Mouse (Mus musculus) midbrain, embryonic 16.5 days (tissue): Measurements from ENCODE around the gene Qtrt1. TPM values are rescaled to one million over a fixed set of nuclear protein-coding genes. Genes with fewer than 3 reads are reported as not detected.

Experiments used
- ATAC-seq: fragments of 200-750 bp; cut with Nextera tagmentation; 2 replicates; pipeline ENCODE4 v1.8.0; 2017; ENCODE audit warnings: moderate TSS enrichment
- H3K27ac ChIP-seq: fragments of 300-500 bp; sonication (generic); 2 replicates; pipeline ENCODE4 v1.5.1; 2014; ENCODE audit warnings: mild to moderate bottlenecking, low read length, mixed read lengths
- H3K27me3 ChIP-seq: fragments of 300-500 bp; sonication (generic); 2 replicates; pipeline ENCODE4 v1.6.1; 2014; ENCODE audit warnings: low read depth, low read length, mixed read lengths; ENCODE audit not compliant: control insufficient read depth, insufficient read depth
- H3K36me3 ChIP-seq: fragments of 300-500 bp; sonication (generic); 2 replicates; pipeline ENCODE4 v1.6.1; 2014; ENCODE audit warnings: mild to moderate bottlenecking, low read length, moderate library complexity, mixed read lengths; ENCODE audit not compliant: control insufficient read depth, insufficient read depth
- H3K4me1 ChIP-seq: fragments of 300-500 bp; sonication (generic); 2 replicates; pipeline ENCODE4 v1.6.1; 2014; ENCODE audit warnings: mild to moderate bottlenecking, low read length, mixed read lengths; ENCODE audit not compliant: control insufficient read depth, insufficient read depth
- H3K4me2 ChIP-seq: fragments of 300-500 bp; sonication (generic); 2 replicates; pipeline ENCODE4 v1.6.1; 2014; ENCODE audit warnings: mild to moderate bottlenecking, low read length, mixed read lengths
- H3K4me3 ChIP-seq: fragments of 300-500 bp; sonication (generic); 2 replicates; pipeline ENCODE4 v1.5.1; 2014; ENCODE audit warnings: low read depth, mild to moderate bottlenecking, low read length, moderate library complexity, mixed read lengths
- H3K9ac ChIP-seq: fragments of 300-500 bp; sonication (generic); 2 replicates; pipeline ENCODE4 v1.6.1; 2014; ENCODE audit warnings: low read depth, low read length, mixed read lengths
- H3K9me3 ChIP-seq: fragments of 300-500 bp; sonication (generic); replicated peaks from 2 replicates; pipeline ENCODE4 v1.6.1; 2014; ENCODE audit warnings: mild to moderate bottlenecking, low read length, mixed read lengths; ENCODE audit not compliant: control insufficient read depth, poor library complexity, severe bottlenecking
- WGBS: fragments of 180-500 bp; shearing (Covaris S2); extraction: QIAGEN DNeasy Blood & Tissue Kit; methylation state at CpG from one replicate; pipeline ENCODE4 v1.1.7; 2014; 5-methylcytosine and 5-hydroxymethylcytosine counted together
- polyA plus RNA-seq: library from polyadenylated mRNA; unstranded; fragments of >200 nt; fragmentation: Nextera tagmentation; extraction: Ambion mirVana; gene quantifications from 2 replicates; pipeline ENCODE4 v1.2.1, GENCODE M21; 2015

Qtrt1 gene
- 51.9 and 54.0 TPM in 2 replicates for polyA plus RNA-seq

DNA sequence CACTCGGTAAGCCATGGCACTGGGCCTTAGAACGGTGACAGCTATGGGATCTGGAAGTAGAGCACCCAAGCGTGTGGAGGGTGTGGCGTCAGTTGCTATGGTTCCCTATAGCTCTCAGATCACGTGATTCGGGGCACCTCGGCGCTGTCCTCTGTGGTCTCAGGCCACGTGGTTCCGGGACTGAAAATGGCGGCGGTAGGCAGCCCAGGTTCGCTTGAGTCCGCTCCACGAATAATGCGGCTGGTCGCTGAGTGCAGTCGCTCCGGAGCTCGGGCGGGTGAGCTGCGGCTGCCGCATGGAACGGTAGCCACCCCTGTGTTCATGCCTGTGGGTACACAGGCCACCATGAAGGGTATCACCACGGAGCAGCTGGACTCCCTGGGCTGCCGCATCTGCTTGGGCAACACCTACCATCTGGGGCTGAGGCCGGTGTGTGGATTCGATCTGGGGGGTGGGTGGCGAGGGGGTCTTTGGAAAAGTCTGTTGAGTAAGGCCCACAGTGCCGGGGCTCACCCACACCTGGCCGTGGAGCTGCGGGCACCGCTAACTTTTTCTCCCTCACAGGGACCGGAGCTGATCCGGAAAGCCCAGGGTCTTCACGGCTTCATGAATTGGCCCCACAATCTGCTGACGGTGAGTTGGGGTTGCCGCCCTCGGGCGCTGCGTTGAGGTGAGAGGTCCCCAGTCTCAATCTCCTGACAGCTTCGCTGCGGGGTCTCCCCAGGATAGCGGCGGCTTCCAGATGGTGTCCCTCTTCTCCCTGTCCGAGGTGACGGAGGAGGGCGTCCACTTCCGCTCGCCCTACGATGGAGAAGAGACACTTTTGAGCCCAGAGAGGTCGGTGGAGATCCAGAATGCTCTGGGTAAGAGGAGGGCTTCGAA lies at the start of gene Qtrt1:
Gene Qtrt1 (plus strand): TSS at position 169 of the 882 bp plus-strand sequence.
- Histone ChIP-seq H3K9me3 (no peaks in the 10 kb centered on the region), H3K36me3 (0 out of 2 replicates have a peak, but pooled peaks cover 4% of the 10 kb centered on the region), H3K27me3 (no peaks in the 10 kb centered on the region), H3K4me2 (peak within 1 kb of the TSS; percentile 91), H3K4me3 (peak within 1 kb of the TSS; percentile 73), H3K4me1 (peaks cover 12% of the 10 kb centered on the region), H3K27ac (peak within 1 kb of the TSS; percentile 82), H3K9ac (peak within 1 kb of the TSS; percentile 76)
- 2% methylated on average over 53 of the region's 53 CpGs for WGBS
- ATAC-seq = peak; percentile 96

DNA sequence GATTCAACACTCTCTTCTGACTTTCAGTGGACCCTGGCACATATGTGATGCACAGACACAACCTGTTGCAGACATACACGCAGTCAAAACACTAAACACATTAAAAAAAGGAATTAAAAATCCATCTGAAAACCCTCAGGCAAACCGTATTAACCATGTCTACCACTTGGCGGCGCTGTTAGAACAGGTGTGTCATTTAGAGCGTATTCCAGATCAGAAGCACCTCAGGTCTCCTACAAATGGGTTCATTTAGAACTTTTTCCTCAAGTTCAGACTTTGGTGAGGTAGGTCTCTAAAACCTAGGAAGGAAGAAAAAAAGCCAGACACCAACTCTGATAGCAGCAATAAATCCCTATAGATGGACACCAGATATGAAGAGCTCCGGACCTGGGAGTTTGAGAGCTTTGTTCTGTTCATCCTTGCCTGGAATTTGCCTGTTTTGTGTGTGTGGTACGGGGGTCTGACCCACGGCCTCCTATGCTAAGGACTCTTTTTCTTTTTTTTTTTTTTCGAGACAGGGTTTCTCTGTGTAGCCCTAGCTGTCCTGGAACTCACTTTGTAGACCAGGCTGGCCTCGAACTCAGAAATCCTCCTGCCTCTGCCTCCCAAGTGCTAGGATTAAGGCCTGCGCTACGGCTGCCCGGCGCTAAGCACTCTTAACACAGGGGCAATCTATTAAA lies 45.0 kb upstream of the Qtrt1 start:
- ATAC-seq = peak; percentile 23

DNA sequence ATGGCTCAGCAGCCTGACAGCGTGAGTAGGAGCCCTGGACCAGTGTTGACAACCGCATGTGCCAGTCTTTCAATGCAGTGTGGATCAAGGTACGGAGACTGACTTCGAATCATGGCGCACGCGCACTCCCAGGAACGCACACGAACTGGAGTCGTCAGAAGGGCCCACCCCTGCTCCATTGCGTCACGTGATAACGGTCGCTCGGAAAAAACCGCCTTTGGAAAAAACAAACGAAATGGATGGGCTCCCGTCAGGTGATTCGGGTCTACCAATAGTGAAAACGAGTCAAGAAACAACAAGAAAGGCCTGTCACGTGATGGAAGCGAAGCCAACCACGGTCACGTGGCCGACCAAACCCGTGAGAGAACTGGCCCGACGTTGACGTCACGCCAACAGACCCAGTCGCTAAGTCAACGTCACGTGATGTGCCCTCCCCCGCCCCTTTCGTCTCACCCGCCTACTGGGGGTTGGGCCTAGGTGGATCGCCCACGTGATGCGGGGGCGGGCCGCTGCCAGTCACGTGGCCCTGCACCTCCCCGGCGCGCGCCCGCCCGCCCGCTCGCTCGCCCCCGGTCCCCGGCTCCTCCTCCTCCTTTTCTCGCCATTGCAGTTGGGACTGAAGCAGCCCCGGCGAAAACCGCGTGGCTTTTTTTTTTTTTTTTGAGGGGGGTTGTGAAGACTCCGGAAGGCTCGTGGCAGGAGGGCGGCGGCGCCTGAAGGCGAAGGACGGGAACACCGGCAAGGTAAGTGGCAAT lies 44.1 kb upstream of the Qtrt1 start, which contains the start of gene Ilf3:
Gene Ilf3 (plus strand): TSS at position 515 of the 755 bp plus-strand sequence.
- peak within 1 kb of the TSS; percentile 90 for H3K9ac ChIP-seq
- H3K4me3 ChIP-seq = peak within 1 kb of the TSS; percentile 83
- H3K4me2 ChIP-seq = peak within 1 kb of the TSS; percentile 91
- H3K9me3 ChIP-seq = no peaks in the 10 kb centered on the region
- H3K27me3 ChIP-seq = no peaks in the 10 kb centered on the region
- H3K27ac ChIP-seq = peak within 1 kb of the TSS; percentile 94
- H3K36me3 ChIP-seq = no peaks in the 10 kb centered on the region
- H3K4me1 ChIP-seq = peaks cover 19% of the 10 kb centered on the region
- peak; percentile 93 for ATAC-seq
- WGBS = under 1% methylated on average over 58 of the region's 66 CpGs

More for the DNA sequence above, 45.0 kb upstream of the Qtrt1 start:
- H3K27ac ChIP-seq = peak overlapping the region; percentile 73
- WGBS = 35% methylated on average over 14 of the region's 14 CpGs
- H3K4me2 ChIP-seq = peak overlapping the region; percentile 53
- peaks cover 18% of the 10 kb centered on the region for H3K4me1 ChIP-seq
- peak overlapping the region; percentile 33 for H3K4me3 ChIP-seq
- H3K27me3 ChIP-seq = no peaks in the 10 kb centered on the region; the same call in 1 of the 2 replicates
- H3K36me3 ChIP-seq = no peaks in the 10 kb centered on the region
- peak overlapping the region; percentile 12; the same call in 1 of the 2 replicates for H3K9ac ChIP-seq
- H3K9me3 ChIP-seq = no peaks in the 10 kb centered on the region

DNA sequence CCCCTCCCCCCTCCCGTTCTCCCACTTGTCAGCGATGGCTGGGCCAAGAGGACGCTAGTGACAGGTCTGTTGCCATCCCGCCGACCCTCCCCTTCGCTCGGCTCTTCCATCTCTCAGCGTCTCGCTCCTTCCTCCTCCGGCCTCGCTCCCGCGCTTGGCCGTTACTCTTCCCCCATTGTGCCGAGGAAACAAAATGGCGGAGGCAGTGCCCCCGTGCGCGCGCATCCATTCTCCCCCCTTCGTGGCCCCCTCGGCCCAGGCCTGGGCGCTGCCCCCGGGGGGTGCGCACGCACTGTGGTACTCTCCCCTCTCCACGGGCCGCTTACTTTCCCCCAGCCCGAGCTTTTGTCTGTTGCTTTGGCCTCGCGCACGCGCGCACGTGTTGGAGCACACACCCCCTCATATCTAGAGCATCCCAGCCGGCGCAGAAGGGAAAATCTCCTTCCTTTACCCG lies 43.5 kb upstream of the Qtrt1 start:
- 1% methylated on average over 37 of the region's 38 CpGs for WGBS
- no peaks in the 10 kb centered on the region for H3K27me3 ChIP-seq
- peak; percentile 69 for ATAC-seq
- peak overlapping the region; percentile 90 for H3K9ac ChIP-seq
- peak overlapping the region; percentile 91 for H3K4me2 ChIP-seq
- H3K4me1 ChIP-seq = peaks cover 24% of the 10 kb centered on the region
- no peaks in the 10 kb centered on the region for H3K36me3 ChIP-seq
- H3K27ac ChIP-seq = peak overlapping the region; percentile 94
- no peaks in the 10 kb centered on the region for H3K9me3 ChIP-seq
- H3K4me3 ChIP-seq = peak overlapping the region; percentile 83

DNA sequence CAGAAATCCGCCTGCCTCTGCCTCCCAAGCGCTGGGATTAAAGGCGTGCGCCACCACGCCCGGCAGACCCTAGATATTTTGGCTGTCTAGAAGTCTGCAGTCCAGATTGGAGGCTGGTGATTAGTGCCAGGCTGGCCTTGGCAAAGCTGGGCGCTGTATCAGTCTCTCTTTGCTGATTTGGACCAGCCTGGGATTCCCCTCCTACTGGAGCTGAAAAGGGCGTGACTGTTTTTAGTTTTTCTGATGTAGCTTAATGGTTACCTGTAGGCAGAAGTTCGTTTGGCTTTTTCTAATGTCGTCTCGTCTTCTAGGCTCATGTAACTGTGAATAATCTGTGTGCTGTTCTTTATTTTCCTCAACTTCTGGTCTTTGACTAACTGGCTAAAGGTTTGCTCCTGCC lies 42.6 kb upstream of the Qtrt1 start:
- 64% methylated on average over 11 of the region's 11 CpGs for WGBS
- Histone ChIP-seq H3K9ac (peak overlapping the region; percentile 90), H3K4me1 (peaks cover 24% of the 10 kb centered on the region), H3K9me3 (no peaks in the 10 kb centered on the region), H3K4me3 (peak overlapping the region; percentile 83), H3K4me2 (peak overlapping the region; percentile 91), H3K36me3 (no peaks in the 10 kb centered on the region), H3K27me3 (no peaks in the 10 kb centered on the region), H3K27ac (peak overlapping the region; percentile 94; the same call in 1 of the 2 replicates)
- no peak for ATAC-seq

DNA sequence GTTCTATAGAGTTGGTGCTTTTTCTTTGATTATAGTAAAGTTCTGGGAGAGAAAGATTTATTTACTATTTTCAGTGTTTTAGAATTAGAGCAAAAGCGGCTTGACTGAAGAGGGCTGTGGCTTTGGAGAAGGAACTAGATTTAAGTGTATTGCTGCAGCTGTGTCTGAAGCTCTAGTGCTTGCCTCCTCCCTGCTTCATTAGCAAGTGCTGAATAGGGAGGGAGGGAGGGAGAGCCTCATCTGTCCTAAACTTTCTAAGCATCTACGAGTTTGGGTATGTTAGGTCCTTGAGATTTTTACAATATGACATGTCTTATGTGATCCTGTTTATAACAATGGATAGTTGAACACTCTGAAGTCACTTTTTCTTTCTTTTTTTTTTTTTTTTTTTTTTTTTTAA lies 40.8 kb upstream of the Qtrt1 start:
- H3K4me1 ChIP-seq = peaks cover 24% of the 10 kb centered on the region
- no peaks in the 10 kb centered on the region for H3K36me3 ChIP-seq
- peak overlapping the region; percentile 7; the same call in 1 of the 2 replicates for H3K4me2 ChIP-seq
- H3K4me3 ChIP-seq = no peak overlapping the region
- H3K27ac ChIP-seq = no peak overlapping the region
- H3K9ac ChIP-seq = no peak overlapping the region
- no peak for ATAC-seq
- no peaks in the 10 kb centered on the region for H3K9me3 ChIP-seq
- WGBS = 70% methylated on average over 2 of the region's 2 CpGs
- no peaks in the 10 kb centered on the region for H3K27me3 ChIP-seq

DNA sequence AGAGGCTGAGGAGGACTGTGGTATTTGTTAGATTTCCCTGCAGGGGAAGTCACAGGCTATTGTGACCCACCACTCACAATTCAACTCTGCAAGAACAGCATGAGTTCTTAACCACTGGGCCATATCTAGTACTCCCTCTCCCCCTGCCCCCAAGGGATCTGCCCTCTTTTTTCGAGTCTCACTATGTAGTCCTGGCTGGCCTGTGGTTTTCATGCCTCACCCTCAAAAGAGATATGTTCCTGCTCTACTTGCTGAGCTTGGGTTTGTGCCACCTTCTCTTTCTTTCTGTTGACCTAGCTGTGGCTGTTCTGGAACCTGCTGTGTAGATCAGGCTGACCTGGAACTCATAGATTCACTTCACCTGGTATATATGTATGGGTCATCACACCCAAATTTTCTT lies 39.1 kb upstream of the Qtrt1 start:
- Histone ChIP-seq H3K4me1 (peaks cover 24% of the 10 kb centered on the region), H3K9ac (no peak overlapping the region), H3K9me3 (no peaks in the 10 kb centered on the region), H3K27me3 (no peaks in the 10 kb centered on the region), H3K36me3 (no peaks in the 10 kb centered on the region), H3K4me3 (no peak overlapping the region), H3K27ac (no peak overlapping the region), H3K4me2 (no peak overlapping the region)
- 76% methylated on average over 1 of the region's 1 CpGs for WGBS
- ATAC-seq = no peak

DNA sequence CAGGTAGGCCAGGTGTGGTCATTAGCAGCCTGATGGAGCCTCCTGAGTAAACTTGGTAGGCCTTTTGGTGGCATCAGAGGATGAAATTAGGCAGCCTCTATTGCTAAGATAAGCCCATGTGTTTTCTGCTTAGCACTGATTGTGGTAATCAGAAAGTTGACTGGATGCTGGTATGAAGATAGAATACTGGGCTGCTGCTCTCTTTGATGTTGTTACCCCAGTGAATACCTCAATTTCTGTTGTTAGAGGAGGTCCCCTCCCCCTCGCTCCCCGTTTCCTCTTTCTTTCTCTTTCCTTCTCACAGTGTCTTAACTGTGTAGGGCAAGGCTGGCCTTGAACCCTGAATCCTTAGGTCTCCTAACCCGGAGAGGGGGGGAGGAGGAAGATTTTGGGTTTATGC lies 32.4 kb upstream of the Qtrt1 start:
- H3K4me1 ChIP-seq = peaks cover 16% of the 10 kb centered on the region
- H3K9ac ChIP-seq = no peak overlapping the region
- WGBS = 89% methylated on average over 3 of the region's 3 CpGs
- H3K27ac ChIP-seq = no peak overlapping the region
- H3K4me3 ChIP-seq = no peak overlapping the region
- H3K27me3 ChIP-seq = no peaks in the 10 kb centered on the region
- ATAC-seq = no peak
- H3K36me3 ChIP-seq = no peaks in the 10 kb centered on the region
- no peak overlapping the region for H3K4me2 ChIP-seq
- H3K9me3 ChIP-seq = no peaks in the 10 kb centered on the region
